Mouse (Mus musculus) activated CD4-positive, CD25-positive, alpha-beta regulatory T cell, adult 4 months (primary cell): ENCODE measurements around the gene Bmi1. TPM values are rescaled to one million over a fixed set of nuclear protein-coding genes. Genes with fewer than 3 reads are reported as not detected.

Experiments used
- ATAC-seq: one replicate; pipeline ENCODE4 v1.8.0; 2017
- polyA plus RNA-seq, 2 experiments: library from polyadenylated mRNA; unstranded; fragments of 100-300 nt; shearing (Covaris generic); gene quantifications; one replicate each; pipeline ENCODE4 v1.2.1; 2017

Bmi1 gene
- polyA plus RNA-seq, 2 experiments from 2014 or later: 10.9 to 11.1 TPM

DNA sequence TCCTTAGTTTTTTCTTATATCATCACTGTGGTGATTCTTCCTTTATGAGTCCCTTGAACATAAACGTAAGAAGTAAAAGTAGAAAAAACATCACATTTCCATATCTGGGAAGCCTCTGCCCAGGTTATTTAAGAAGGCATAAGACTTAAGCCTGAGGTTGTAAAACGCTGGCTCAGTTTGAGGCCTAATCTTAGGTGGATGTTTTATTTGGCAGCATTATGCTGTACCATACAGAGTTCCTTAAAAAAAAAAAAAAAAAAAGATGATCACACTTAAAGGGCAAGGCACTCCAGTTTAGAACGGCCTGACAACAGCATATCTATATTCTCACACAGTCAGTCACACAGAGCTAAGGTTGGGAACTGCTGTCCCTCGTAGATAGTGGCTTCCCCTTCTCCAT, 49.1 kb downstream of the Bmi1 start:
- no peak for ATAC-seq

GRCm38 (mm10) chr2:18731718-18732117, 54.9 kb downstream of the Bmi1 start:
- ATAC-seq: no peak

- no peak for ATAC-seq
Observed at GRCm38 (mm10) chr2:18734394-18735127, 57.7 kb downstream of the Bmi1 start.

Other genes with a start within 250 kb of the Bmi1 start
- gene Commd3, start 4.6 kb upstream of the Bmi1 start, polyA plus RNA-seq: 100 to 1,000 TPM; 210 to 227 TPM
- gene Spag6, start 17.0 kb downstream of the Bmi1 start, polyA plus RNA-seq: not detected